Mouse (Mus musculus): ENCODE data around the gene Loxl1. TPM values are rescaled to one million over a fixed set of nuclear protein-coding genes. Genes with fewer than 3 reads are reported as not detected.

Gene Loxl1
- polyA plus RNA-seq, 1 experiment from 2014 or later: 2.8 TPM

DNA sequence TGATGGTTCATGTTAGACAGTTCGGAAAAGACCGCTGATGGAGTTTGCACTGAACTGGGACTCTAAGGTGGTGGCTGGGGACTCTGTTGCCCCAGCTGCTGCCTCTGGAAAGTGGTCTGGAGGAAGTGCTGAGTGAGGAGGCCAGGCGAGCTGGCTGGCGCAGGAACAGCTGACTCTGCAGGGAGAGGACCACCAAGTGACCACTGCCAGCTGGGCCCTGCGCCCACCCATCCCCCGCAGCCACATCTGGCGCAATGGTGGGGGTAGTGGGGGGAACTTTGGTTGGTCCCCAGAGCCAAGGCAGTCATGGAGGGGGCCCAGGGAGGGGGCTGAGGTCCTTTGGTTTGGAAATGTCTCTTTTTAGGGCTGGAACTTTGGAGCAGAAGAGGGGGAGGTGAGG is 3.8 kb upstream of the Loxl1 start:
- TF ChIP-seq EP300 (IDR thresholded peaks at IDR 0.05; ENCODE audit: low read depth): no peak
- TF ChIP-seq CTCF (IDR thresholded peaks at IDR 0.05; ENCODE audit: low read depth): no peak
- WGBS (ENCODE audit: insufficient replicate concordance): 64% methylated on average over 7 of the region's 7 CpGs

GRCm38 (mm10) chr9:58315850-58316249 is 2.9 kb upstream of the Loxl1 start:
- Histone ChIP-seq H3K27ac (ENCODE audit: low read depth) (no peak overlapping the region), H3K9ac (replicated peaks) (no peak overlapping the region), H3K4me2 (ENCODE audit: low read depth, low read length) (no peak overlapping the region), H3K9me3 (ENCODE audit: low read length) (no peaks in the 10 kb centered on the region), H3K4me1 (ENCODE audit: insufficient read depth) (no peaks in the 10 kb centered on the region; the same call in 1 of the 2 replicates), H3K36me3 (replicated peaks; ENCODE audit: insufficient read depth, low read length) (no peaks in the 10 kb centered on the region), H3K4me3 (ENCODE audit: low read depth, low read length) (no peak overlapping the region), H3K27me3 (ENCODE audit: insufficient read depth, low read length) (peaks cover 28% of the 10 kb centered on the region)
- WGBS (ENCODE audit: insufficient replicate concordance): 87% methylated on average over 2 of the region's 2 CpGs
- no peak for TF ChIP-seq CTCF (IDR thresholded peaks at IDR 0.05; ENCODE audit: low read depth)
- no peak for TF ChIP-seq EP300 (IDR thresholded peaks at IDR 0.05; ENCODE audit: low read depth)
- ATAC-seq (no peak), DNase-seq (no peak)

More for the DNA sequence above, 3.8 kb upstream of the Loxl1 start:
- Histone ChIP-seq H3K36me3 (replicated peaks; ENCODE audit: insufficient read depth, low read length) (no peaks in the 10 kb centered on the region), H3K27ac (ENCODE audit: low read depth) (no peak overlapping the region), H3K27me3 (ENCODE audit: insufficient read depth, low read length) (peaks cover 21% of the 10 kb centered on the region), H3K9ac (replicated peaks) (no peak overlapping the region), H3K4me3 (ENCODE audit: low read depth, low read length) (no peak overlapping the region), H3K9me3 (ENCODE audit: low read length) (no peaks in the 10 kb centered on the region), H3K4me2 (ENCODE audit: low read depth, low read length) (no peak overlapping the region), H3K4me1 (ENCODE audit: insufficient read depth) (no peaks in the 10 kb centered on the region; the same call in 1 of the 2 replicates)
- ATAC-seq (no peak), DNase-seq (no peak)

DNA sequence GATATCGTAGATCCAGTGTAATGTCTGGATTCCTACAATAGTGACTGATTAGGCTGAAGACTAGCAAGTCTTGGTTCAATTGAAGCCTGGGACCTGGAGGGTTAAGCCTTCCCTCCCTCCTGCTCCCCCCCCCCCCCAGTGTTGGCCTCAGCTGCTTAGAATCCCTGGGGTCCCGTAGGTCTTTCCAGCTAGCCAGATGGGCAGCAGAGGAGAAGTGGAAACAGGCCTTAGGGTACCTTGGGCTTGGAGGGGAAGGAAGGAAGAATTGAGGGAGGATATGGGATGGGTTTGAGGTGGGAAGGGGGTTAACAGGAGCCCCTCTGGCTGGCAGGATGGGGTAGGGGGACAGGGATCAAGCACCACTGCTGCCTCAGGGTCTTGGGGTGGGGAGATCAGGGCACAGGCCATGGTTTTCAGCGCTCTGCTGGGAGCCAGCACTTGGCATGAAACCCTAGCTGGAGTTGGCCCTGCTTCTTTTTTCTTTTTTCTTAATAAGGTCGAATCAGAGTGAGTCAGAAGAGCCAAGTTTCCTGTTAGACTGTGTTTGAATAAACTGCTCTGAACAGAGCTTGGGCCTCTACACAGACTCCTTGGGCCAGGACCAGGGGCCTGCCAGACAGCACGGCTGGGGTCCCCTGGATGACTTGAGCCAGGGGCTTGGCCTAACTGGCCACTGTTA is 1.8 kb upstream of the Loxl1 start:
- no peaks in the 10 kb centered on the region for H3K36me3 ChIP-seq (replicated peaks; ENCODE audit: insufficient read depth, low read length)
- whole genome bisulfite sequencing (ENCODE audit: insufficient replicate concordance): 54% methylated on average over 5 of the region's 5 CpGs
- no peak for DNase-seq
- ATAC-seq: no peak
- no peak overlapping the region for H3K4me2 ChIP-seq (ENCODE audit: low read depth, low read length)
- no peak overlapping the region for H3K4me3 ChIP-seq (ENCODE audit: low read depth, low read length)
- H3K9me3 ChIP-seq (ENCODE audit: low read length): no peaks in the 10 kb centered on the region
- peaks cover 28% of the 10 kb centered on the region for H3K27me3 ChIP-seq (ENCODE audit: insufficient read depth, low read length)
- H3K4me1 ChIP-seq (ENCODE audit: insufficient read depth): no peaks in the 10 kb centered on the region; the same call in 1 of the 2 replicates
- H3K27ac ChIP-seq (ENCODE audit: low read depth): no peak overlapping the region
- TF ChIP-seq EP300 (IDR thresholded peaks at IDR 0.05; ENCODE audit: low read depth) (no peak), CTCF (IDR thresholded peaks at IDR 0.05; ENCODE audit: low read depth) (no peak)
- H3K9ac ChIP-seq (replicated peaks): no peak overlapping the region

DNA sequence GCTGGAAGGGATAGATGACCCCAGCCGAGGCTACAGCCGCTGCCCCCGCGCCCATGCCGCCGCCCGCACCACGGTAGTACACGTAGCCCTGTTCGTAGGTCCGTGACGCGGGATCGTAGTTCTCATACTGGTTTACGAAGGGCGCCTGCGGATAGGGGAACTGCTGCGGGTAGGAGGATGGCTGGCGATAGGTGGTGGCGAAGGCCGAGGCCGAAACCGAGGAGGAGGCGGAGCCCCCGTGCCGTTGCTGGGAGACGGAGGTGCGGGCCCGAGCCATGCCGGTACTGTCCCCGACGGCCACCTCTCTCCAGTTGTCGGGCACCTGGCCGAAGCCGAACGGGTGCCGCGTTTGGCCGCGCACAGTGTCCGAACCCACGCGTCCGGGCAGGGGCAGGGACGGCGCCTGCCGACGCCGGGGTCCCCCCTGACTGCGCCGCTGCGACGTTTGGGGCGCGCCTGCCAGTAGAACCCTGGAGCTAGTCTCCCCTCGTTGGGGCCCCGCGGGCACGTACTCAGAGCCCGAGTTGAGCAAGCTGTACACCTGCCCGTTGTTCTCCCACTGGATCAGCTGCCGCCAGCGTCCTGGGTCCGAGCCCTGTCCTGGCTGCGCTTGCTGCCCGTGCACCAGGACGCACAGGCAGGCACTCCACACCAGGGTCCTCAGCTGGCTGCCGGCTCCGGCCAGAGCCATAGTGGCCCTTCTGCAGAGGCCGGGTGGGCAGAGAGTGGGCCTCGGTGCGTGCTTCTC is 616 bp downstream of the Loxl1 start:
- ATAC-seq: no peak
- DNase-seq: no peak
- no peaks in the 10 kb centered on the region for H3K36me3 ChIP-seq (replicated peaks; ENCODE audit: insufficient read depth, low read length)
- H3K9ac ChIP-seq (replicated peaks): no peak overlapping the region
- WGBS (ENCODE audit: insufficient replicate concordance): 4% methylated on average over 57 of the region's 72 CpGs
- H3K4me3 ChIP-seq (ENCODE audit: low read depth, low read length): peak overlapping the region; percentile 19
- H3K27me3 ChIP-seq (ENCODE audit: insufficient read depth, low read length): peaks cover 28% of the 10 kb centered on the region
- no peaks in the 10 kb centered on the region for H3K9me3 ChIP-seq (ENCODE audit: low read length)
- no peak overlapping the region for H3K27ac ChIP-seq (ENCODE audit: low read depth)
- TF ChIP-seq EP300 (IDR thresholded peaks at IDR 0.05; ENCODE audit: low read depth) (no peak), CTCF (IDR thresholded peaks at IDR 0.05; ENCODE audit: low read depth) (no peak)
- H3K4me2 ChIP-seq (ENCODE audit: low read depth, low read length): peak overlapping the region; percentile 58
- no peaks in the 10 kb centered on the region; the same call in 1 of the 2 replicates for H3K4me1 ChIP-seq (ENCODE audit: insufficient read depth)

DNA sequence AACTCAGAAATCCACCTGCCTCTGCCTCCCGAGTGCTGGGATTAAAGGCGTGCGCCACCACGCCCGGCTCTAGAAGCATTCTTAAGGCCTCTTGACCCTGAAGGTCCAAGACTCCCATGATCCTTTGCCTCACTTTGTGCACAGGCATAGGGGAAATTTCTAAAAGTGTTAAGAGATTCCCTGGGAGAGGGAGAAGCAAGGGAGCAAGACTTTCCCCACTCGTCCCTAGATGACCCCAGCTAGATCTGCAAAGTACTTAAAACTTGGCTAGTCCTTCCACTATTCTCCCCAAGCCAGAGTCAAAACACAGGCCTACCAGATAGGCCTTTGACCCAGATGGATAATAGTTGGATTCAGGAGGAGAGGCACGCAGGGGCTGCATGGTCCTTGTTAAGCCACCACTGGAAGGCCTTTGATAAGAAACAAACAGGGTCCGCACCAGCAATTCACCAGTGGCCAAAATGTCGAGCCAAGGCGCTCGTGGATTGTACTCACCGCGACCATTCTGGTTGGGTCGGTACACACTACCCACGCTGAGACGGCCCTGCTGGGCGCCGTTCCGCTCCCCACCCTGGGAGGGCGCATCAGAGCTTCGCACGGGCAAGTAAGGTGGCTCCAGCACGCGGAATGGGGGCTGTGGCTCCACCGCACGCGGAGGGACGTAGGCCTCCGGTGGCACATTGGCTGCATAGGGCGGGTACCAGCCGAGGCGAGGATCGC is 1.6 kb downstream of the Loxl1 start:
- ATAC-seq (no peak), DNase-seq (no peak)
- 63% methylated on average over 30 of the region's 33 CpGs for WGBS (ENCODE audit: insufficient replicate concordance)
- Histone ChIP-seq H3K36me3 (replicated peaks; ENCODE audit: insufficient read depth, low read length) (no peaks in the 10 kb centered on the region), H3K4me1 (ENCODE audit: insufficient read depth) (no peaks in the 10 kb centered on the region; the same call in 1 of the 2 replicates), H3K27ac (ENCODE audit: low read depth) (no peak overlapping the region), H3K9me3 (ENCODE audit: low read length) (no peaks in the 10 kb centered on the region), H3K9ac (replicated peaks) (no peak overlapping the region), H3K4me3 (ENCODE audit: low read depth, low read length) (peak overlapping the region; percentile 19), H3K4me2 (ENCODE audit: low read depth, low read length) (no peak overlapping the region), H3K27me3 (ENCODE audit: insufficient read depth, low read length) (peaks cover 28% of the 10 kb centered on the region)
- TF ChIP-seq EP300 (IDR thresholded peaks at IDR 0.05; ENCODE audit: low read depth) (no peak), CTCF (IDR thresholded peaks at IDR 0.05; ENCODE audit: low read depth) (0 out of 2 replicates have a peak, but pooled peaks have one; percentile 23)

All from liver, postnatal 0 days (tissue).